ENCODE assay signal across 8 mouse cellular contexts in the genomic region with DNA sequence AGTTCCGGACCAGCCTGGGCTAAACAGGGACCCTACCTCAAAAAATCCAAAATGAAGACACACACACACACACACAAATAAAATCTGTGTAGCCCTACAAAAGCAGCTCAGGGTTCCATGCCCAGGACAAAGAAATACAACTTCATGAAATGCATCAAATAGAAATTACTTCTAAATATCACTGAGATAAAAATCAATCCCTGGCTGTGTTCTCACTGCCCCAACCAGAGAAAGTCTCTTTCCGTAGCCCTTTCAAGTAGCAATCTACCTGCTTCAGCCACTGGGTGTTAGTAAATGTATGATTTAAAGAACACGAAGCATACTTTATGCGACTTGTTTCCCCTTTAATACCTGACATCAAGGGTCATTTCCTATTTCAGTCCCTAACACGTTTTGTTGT. TPM values are rescaled to one million over a fixed set of nuclear protein-coding genes. Genes with fewer than 3 reads are reported as not detected.
DNase-seq lines count a peak whose midpoint lies in the region; ATAC-seq and TF ChIP-seq lines count a peak whose summit lies in the region.

No protein-coding gene starts in this region.

- no peak for TF ChIP-seq EP300 in heart, postnatal 0 days (IDR thresholded peaks at IDR 0.05; ENCODE audit: low read depth)

- WGBS in heart, postnatal 0 days, result 22% methylated on average over 5 of the region's 5 CpGs
- 26% methylated on average over 5 of the region's 5 CpGs for WGBS in hindbrain, embryonic 15.5 days
- 33% methylated on average over 5 of the region's 5 CpGs for WGBS in midbrain, embryonic 14.5 days

- H3K27me3 ChIP-seq in heart, postnatal 0 days (ENCODE audit: control insufficient read depth, insufficient read depth, low read length), result no peaks in the 10 kb centered on the region
- no peaks in the 10 kb centered on the region for H3K27me3 ChIP-seq in hindbrain, embryonic 15.5 days
- 0 out of 2 replicates have a peak, but pooled peaks cover 3% of the 10 kb centered on the region for H3K27me3 ChIP-seq in midbrain, embryonic 14.5 days (ENCODE audit: control insufficient read depth, insufficient read depth, low read length)

- no peak for ATAC-seq in heart, postnatal 0 days (ENCODE audit: insufficient read depth, low read depth)
- no peak for ATAC-seq in hindbrain, embryonic 15.5 days (ENCODE audit: low FRiP score, low read depth)
- ATAC-seq in midbrain, embryonic 14.5 days (ENCODE audit: low FRiP score, low TSS enrichment), result no peak

- H3K4me3 ChIP-seq in heart, postnatal 0 days (ENCODE audit: low read depth, low read length), result peak overlapping the region; percentile 77
- H3K4me3 ChIP-seq in brown adipose tissue, adult 24 weeks (ENCODE audit: insufficient read depth, low read depth, low read length), result peak overlapping the region; percentile 34
- peak overlapping the region; percentile 87 for H3K4me3 ChIP-seq in hindbrain, embryonic 15.5 days
- H3K4me3 ChIP-seq in midbrain, embryonic 14.5 days (replicated peaks; ENCODE audit: low read depth, low read length), result peak overlapping the region; percentile 78

- no peak for DNase-seq in heart, postnatal 0 days (ENCODE audit: low spot score)
- no peak for DNase-seq in heart, adult 8-10 months (ENCODE audit: low spot score)
- DNase-seq in midbrain, embryonic 14.5 days, result no peak
- DNase-seq in layer of hippocampus, adult 8-10 months (ENCODE audit: low spot score in 2 of 2), result no peak
- DNase-seq in thymus, postnatal 14 days, result no peak
- DNase-seq in left cerebral cortex, adult 11 months (ENCODE audit: low spot score), result no peak

- no peak overlapping the region for H3K27ac ChIP-seq in heart, postnatal 0 days (ENCODE audit: low read depth)
- H3K27ac ChIP-seq in brown adipose tissue, adult 24 weeks (replicated peaks; ENCODE audit: low read depth, low read length), result no peak overlapping the region
- no peak overlapping the region for H3K27ac ChIP-seq in hindbrain, embryonic 15.5 days (replicated peaks)
- no peak overlapping the region for H3K27ac ChIP-seq in midbrain, embryonic 14.5 days (replicated peaks; ENCODE audit: low read depth, low read length)

- H3K36me3 ChIP-seq in heart, postnatal 0 days (replicated peaks; ENCODE audit: control insufficient read depth, insufficient read depth, low read length), result peaks cover 23% of the 10 kb centered on the region
- H3K36me3 ChIP-seq in hindbrain, embryonic 15.5 days, result peaks cover 14% of the 10 kb centered on the region
- H3K36me3 ChIP-seq in midbrain, embryonic 14.5 days (ENCODE audit: control insufficient read depth, insufficient read depth, low read length), result peaks cover 23% of the 10 kb centered on the region

- no peak for TF ChIP-seq CTCF in heart, postnatal 0 days (IDR thresholded peaks at IDR 0.05; ENCODE audit: low read depth)

- peaks cover 9% of the 10 kb centered on the region for H3K4me1 ChIP-seq in heart, postnatal 0 days (ENCODE audit: control insufficient read depth, insufficient read depth)
- H3K4me1 ChIP-seq in brown adipose tissue, adult 24 weeks (ENCODE audit: control insufficient read depth, insufficient read depth, insufficient read length, low read length), result no peaks in the 10 kb centered on the region; the same call in 1 of the 2 replicates
- peaks cover 25% of the 10 kb centered on the region for H3K4me1 ChIP-seq in hindbrain, embryonic 15.5 days (replicated peaks)
- H3K4me1 ChIP-seq in midbrain, embryonic 14.5 days (ENCODE audit: control insufficient read depth, insufficient read depth, low read length), result peaks cover 22% of the 10 kb centered on the region

- no peaks in the 10 kb centered on the region for H3K9me3 ChIP-seq in heart, postnatal 0 days (replicated peaks; ENCODE audit: control insufficient read depth, low read length)
- no peaks in the 10 kb centered on the region for H3K9me3 ChIP-seq in hindbrain, embryonic 15.5 days
- H3K9me3 ChIP-seq in midbrain, embryonic 14.5 days (ENCODE audit: control insufficient read depth, low read length), result no peaks in the 10 kb centered on the region

- H3K9ac ChIP-seq in heart, postnatal 0 days (replicated peaks; ENCODE audit: low read depth, low read length), result peak overlapping the region; percentile 51
- H3K9ac ChIP-seq in hindbrain, embryonic 15.5 days, result peak overlapping the region; percentile 32
- H3K9ac ChIP-seq in midbrain, embryonic 14.5 days (replicated peaks; ENCODE audit: low read length), result peak overlapping the region; percentile 40

- H3K4me2 ChIP-seq in heart, postnatal 0 days (ENCODE audit: low read depth, low read length), result peak overlapping the region; percentile 79
- H3K4me2 ChIP-seq in hindbrain, embryonic 15.5 days, result peak overlapping the region; percentile 85
- peak overlapping the region; percentile 79 for H3K4me2 ChIP-seq in midbrain, embryonic 14.5 days (ENCODE audit: low read length)

RNA-seq across cellular contexts. Expression of gene Sirt1, which starts 44.2 kb away (rescaled TPM):
- total RNA-seq in heart, postnatal 0 days (2014; rRNA removed; ENCODE audit: low replicate concordance), result 10.4 and 10.7 TPM in 2 replicates
- polyA plus RNA-seq in heart, postnatal 0 days (2015; fragmentation: Nextera tagmentation; extraction: Ambion mirVana), result 2.1 and 2.5 TPM in 2 replicates
- total RNA-seq in heart, adult 8-10 months (2022), result 10 to 100 TPM in 2 of 4 experiments, 1 to 10 TPM in 2; 9.3 to 12.3 (median 10.7) TPM
- 9.3 TPM in 2 replicates for polyA plus RNA-seq in brown adipose tissue, adult 24 weeks (2012; ENCODE audit: insufficient read depth, insufficient read length, missing spikeins)
- polyA plus RNA-seq in hindbrain, embryonic 15.5 days (2015; fragmentation: Nextera tagmentation; extraction: Ambion mirVana), result 4.6 and 5.0 TPM in 2 replicates
- polyA plus RNA-seq in midbrain, embryonic 14.5 days (2014; fragmentation: Nextera tagmentation; extraction: Ambion mirVana), result 7.2 and 7.5 TPM in 2 replicates
- total RNA-seq in layer of hippocampus, adult 8-10 months (2022), result 10 to 100 TPM; 14.1 to 16.0 (median 15.3) TPM

RNA-seq across cellular contexts. Expression of gene Dnajc12, which starts 44.9 kb away (rescaled TPM):
- 3.2 and 3.6 TPM in 2 replicates for total RNA-seq in heart, postnatal 0 days (2014; rRNA removed; ENCODE audit: low replicate concordance)
- polyA plus RNA-seq in heart, postnatal 0 days (2015; fragmentation: Nextera tagmentation; extraction: Ambion mirVana), result 9.5 and 11.0 TPM in 2 replicates
- total RNA-seq in heart, adult 8-10 months (2022), result 10 to 100 TPM; 14.6 to 19.2 (median 19.0) TPM
- polyA plus RNA-seq in brown adipose tissue, adult 24 weeks (2012; ENCODE audit: insufficient read depth, insufficient read length, missing spikeins), result 4.6 and 9.2 TPM in 2 replicates
- polyA plus RNA-seq in hindbrain, embryonic 15.5 days (2015; fragmentation: Nextera tagmentation; extraction: Ambion mirVana), result 20.8 and 22.0 TPM in 2 replicates
- polyA plus RNA-seq in midbrain, embryonic 14.5 days (2014; fragmentation: Nextera tagmentation; extraction: Ambion mirVana), result 20.5 and 20.8 TPM in 2 replicates
- total RNA-seq in layer of hippocampus, adult 8-10 months (2022), result 10 to 100 TPM; 17.6 to 25.0 (median 24.7) TPM

Comparison
In these comparisons a context has a peak if more than half of its experiments do, and no peak if none do; other contexts are left out.
1. H3K4me3 ChIP-seq: peak in every context shown above with its lines; median percentile 87 in hindbrain, embryonic 15.5 days; 78 in midbrain, embryonic 14.5 days; 77 in heart, postnatal 0 days; 34 in brown adipose tissue, adult 24 weeks.